Mouse (Mus musculus) midbrain, embryonic 12.5 days (tissue): ENCODE measurements at regions not wholly inside any gene's neighbourhood (a gene's known extent, or its start where the extent isn't known, plus 50 kb on each side); places are given as distances from the start of the nearest gene placed in this dataset.

Experiments used
- ATAC-seq: fragments of 200-750 bp; cut with Nextera tagmentation; 2 replicates; pipeline ENCODE4 v1.8.0; 2017; ENCODE audit warnings: low read depth, moderate TSS enrichment, moderate library complexity; ENCODE audit not compliant: low FRiP score
- H3K27ac ChIP-seq: fragments of 300-500 bp; sonication (generic); replicated peaks from 2 replicates; pipeline ENCODE4 v1.5.1; 2016; ENCODE audit warnings: mild to moderate bottlenecking
- H3K27me3 ChIP-seq: fragments of 300-500 bp; sonication (generic); 2 replicates; pipeline ENCODE4 v1.6.1; 2016; ENCODE audit warnings: mild to moderate bottlenecking
- H3K36me3 ChIP-seq: fragments of 300-500 bp; sonication (generic); 2 replicates; pipeline ENCODE4 v1.6.1; 2016
- H3K4me1 ChIP-seq: fragments of 300-500 bp; sonication (generic); 2 replicates; pipeline ENCODE4 v1.6.1; 2016
- H3K4me2 ChIP-seq: fragments of 300-500 bp; sonication (generic); replicated peaks from 2 replicates; pipeline ENCODE4 v1.6.1; 2016; ENCODE audit warnings: mild to moderate bottlenecking, moderate library complexity
- H3K4me3 ChIP-seq: fragments of 300-500 bp; sonication (generic); 2 replicates; pipeline ENCODE4 v1.5.1; 2016; ENCODE audit warnings: mild to moderate bottlenecking
- H3K9ac ChIP-seq: fragments of 300-500 bp; sonication (generic); replicated peaks from 2 replicates; pipeline ENCODE4 v1.6.1; 2016; ENCODE audit warnings: mild to moderate bottlenecking, moderate library complexity
- H3K9me3 ChIP-seq: fragments of 300-500 bp; sonication (generic); 2 replicates; pipeline ENCODE4 v1.6.1; 2016; ENCODE audit warnings: mild to moderate bottlenecking
- WGBS: fragments of 180-500 bp; shearing (Covaris S2); methylation state at CpG from one replicate; pipeline ENCODE4 v1.1.7; 2016; 5-methylcytosine and 5-hydroxymethylcytosine counted together

DNA sequence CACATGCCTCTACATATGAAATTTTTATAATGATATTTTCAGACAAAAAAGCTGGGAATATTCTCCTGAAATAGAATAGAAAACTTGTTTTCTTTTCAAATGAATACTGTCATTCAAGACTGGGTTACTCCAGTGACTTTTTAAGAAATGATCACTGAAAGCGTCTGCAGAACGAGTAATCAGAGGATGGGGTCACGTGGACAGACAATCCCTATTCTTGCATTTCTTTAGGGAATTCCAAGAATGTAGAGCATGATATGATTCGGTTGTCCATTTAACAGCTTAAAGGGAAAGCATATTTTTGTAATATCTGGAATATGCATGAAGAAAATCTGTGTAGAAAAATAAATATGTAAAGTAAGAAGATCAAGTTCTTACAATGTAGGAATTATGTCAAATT, 65.6 kb downstream of the 4933402N22Rik start:
- Histone ChIP-seq H3K4me1 (no peaks in the 10 kb centered on the region), H3K4me2 (no peak overlapping the region), H3K36me3 (no peaks in the 10 kb centered on the region), H3K4me3 (no peak overlapping the region), H3K9me3 (no peaks in the 10 kb centered on the region), H3K27ac (no peak overlapping the region), H3K27me3 (no peaks in the 10 kb centered on the region), H3K9ac (no peak overlapping the region)
- no peak for ATAC-seq
- 65% methylated on average over 4 of the region's 4 CpGs for WGBS

GRCm38 (mm10) chr5:11989140-11989539, 71.3 kb downstream of the 4933402N22Rik start:
- H3K4me2 ChIP-seq: no peak overlapping the region
- no peak overlapping the region for H3K4me3 ChIP-seq
- H3K27ac ChIP-seq: no peak overlapping the region
- H3K36me3 ChIP-seq: no peaks in the 10 kb centered on the region
- no peak overlapping the region for H3K9ac ChIP-seq
- 88% methylated on average over 5 of the region's 5 CpGs for whole genome bisulfite sequencing
- H3K9me3 ChIP-seq: no peaks in the 10 kb centered on the region
- H3K27me3 ChIP-seq: no peaks in the 10 kb centered on the region
- no peaks in the 10 kb centered on the region for H3K4me1 ChIP-seq
- ATAC-seq: no peak

GRCm38 (mm10) chr5:12000777-12001176, 82.9 kb downstream of the 4933402N22Rik start:
- no peaks in the 10 kb centered on the region for H3K27me3 ChIP-seq
- no peak overlapping the region for H3K27ac ChIP-seq
- no peak overlapping the region for H3K4me3 ChIP-seq
- ATAC-seq: no peak
- no peaks in the 10 kb centered on the region for H3K36me3 ChIP-seq
- H3K9ac ChIP-seq: no peak overlapping the region
- H3K4me1 ChIP-seq: no peaks in the 10 kb centered on the region
- H3K9me3 ChIP-seq: no peaks in the 10 kb centered on the region
- H3K4me2 ChIP-seq: no peak overlapping the region

DNA sequence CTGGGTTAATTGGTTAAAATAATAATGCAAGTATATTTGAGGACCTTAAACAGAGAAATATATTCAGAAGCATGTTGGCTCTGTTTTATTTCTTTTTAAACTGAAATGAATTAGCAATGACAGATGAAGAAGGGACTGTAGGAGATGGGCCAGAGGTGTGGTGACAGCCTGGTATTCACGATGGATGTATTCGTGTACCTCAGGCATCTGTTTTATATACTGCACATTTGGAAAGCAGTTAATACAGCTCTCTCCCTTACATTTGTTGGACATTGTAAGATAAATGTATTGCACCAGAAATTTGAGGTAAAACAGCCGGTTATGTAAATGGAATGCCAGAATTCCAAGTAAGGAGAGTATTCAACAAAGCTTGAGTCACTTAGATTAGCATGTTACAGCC, 88.6 kb downstream of the 4933402N22Rik start:
- H3K4me3 ChIP-seq: no peak overlapping the region
- H3K4me1 ChIP-seq: no peaks in the 10 kb centered on the region
- H3K9me3 ChIP-seq: no peaks in the 10 kb centered on the region
- ATAC-seq: no peak
- H3K4me2 ChIP-seq: no peak overlapping the region
- no peak overlapping the region for H3K9ac ChIP-seq
- H3K27me3 ChIP-seq: no peaks in the 10 kb centered on the region
- no peak overlapping the region for H3K27ac ChIP-seq
- H3K36me3 ChIP-seq: no peaks in the 10 kb centered on the region
- 87% methylated on average over 3 of the region's 3 CpGs for WGBS

GRCm38 (mm10) chr5:12016332-12016731, 98.5 kb downstream of the 4933402N22Rik start:
- H3K9ac ChIP-seq: no peak overlapping the region
- H3K27ac ChIP-seq: no peak overlapping the region
- H3K9me3 ChIP-seq: no peaks in the 10 kb centered on the region
- H3K27me3 ChIP-seq: no peaks in the 10 kb centered on the region
- H3K4me2 ChIP-seq: no peak overlapping the region
- H3K36me3 ChIP-seq: no peaks in the 10 kb centered on the region
- H3K4me3 ChIP-seq: no peak overlapping the region
- WGBS: 93% methylated on average over 1 of the region's 1 CpGs
- H3K4me1 ChIP-seq: no peaks in the 10 kb centered on the region
- no peak for ATAC-seq

DNA sequence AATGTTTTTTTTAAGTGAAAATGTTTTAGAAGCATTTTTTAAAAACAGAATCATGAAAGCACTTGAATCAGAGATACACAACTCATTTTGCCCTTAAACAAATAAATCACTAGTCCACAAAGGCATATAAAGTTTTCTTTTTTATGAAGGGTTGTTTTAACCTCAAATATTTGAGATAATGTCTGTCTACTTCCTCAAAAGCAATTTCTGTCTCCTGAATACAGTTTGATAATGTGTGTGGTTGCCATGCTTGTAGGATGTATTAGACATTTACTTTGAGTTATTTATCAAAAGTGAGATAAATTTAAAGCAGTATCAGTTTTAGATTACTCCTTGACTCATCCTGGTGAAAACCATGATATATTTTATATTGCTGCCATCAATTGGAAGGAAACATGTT, 102.6 kb downstream of the 4933402N22Rik start:
- Histone ChIP-seq H3K4me3 (no peak overlapping the region), H3K9me3 (no peaks in the 10 kb centered on the region), H3K4me1 (no peaks in the 10 kb centered on the region), H3K4me2 (no peak overlapping the region), H3K36me3 (no peaks in the 10 kb centered on the region), H3K27ac (no peak overlapping the region), H3K9ac (no peak overlapping the region), H3K27me3 (no peaks in the 10 kb centered on the region)
- no peak for ATAC-seq

DNA sequence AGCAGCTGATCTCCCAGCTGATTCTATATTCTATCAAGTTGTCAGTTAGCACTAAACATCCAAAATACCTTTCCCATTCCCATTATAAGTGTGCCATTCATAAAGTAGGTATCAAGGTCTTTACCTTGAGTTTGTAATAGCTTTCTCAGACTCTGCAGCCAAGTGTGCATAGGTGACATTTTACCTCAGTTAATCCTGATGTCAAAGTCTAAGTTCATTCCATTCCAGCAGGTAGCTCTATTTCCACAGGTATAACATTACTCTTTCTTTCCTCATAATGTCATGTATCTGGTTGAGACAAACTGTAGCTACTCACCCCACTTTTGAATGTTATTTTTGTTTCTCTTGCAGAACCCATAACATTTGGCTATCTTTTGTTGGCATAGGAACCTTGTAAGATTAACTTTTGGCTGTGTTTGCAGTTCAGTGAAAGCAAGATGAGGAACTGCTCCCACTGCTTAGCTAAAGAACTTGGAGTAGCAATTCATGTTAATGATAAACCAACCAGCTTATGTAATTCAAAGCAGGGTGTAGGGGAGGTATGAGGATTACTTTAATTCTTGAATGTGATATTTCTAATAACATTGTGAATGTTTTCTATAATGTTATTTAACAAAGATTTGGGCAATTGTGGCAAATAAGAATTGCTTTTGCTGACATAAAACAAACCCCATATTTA, 107.0 kb downstream of the 4933402N22Rik start:
- Histone ChIP-seq H3K36me3 (no peaks in the 10 kb centered on the region), H3K4me3 (no peak overlapping the region), H3K4me2 (no peak overlapping the region), H3K27ac (no peak overlapping the region), H3K9me3 (no peaks in the 10 kb centered on the region), H3K27me3 (no peaks in the 10 kb centered on the region), H3K4me1 (no peaks in the 10 kb centered on the region), H3K9ac (no peak overlapping the region)
- no peak for ATAC-seq

DNA sequence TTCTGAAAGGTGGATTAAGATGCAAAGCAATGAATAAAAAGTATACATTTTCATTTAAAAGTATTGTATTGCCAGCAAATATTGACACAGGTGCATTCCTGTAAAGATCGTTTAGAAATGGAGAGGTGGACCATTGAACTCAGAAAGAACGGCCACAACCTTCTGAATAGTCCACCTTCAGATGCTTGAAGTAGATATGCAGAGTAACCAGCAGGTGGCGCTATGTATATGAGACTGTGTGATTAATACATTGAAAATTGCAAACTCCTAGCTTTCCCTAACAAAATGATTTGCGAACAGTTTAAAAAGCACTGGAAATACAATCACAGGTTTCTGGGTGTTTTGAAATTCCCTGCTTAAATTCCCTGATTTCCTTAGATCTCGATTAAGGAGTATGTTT, 112.2 kb downstream of the 4933402N22Rik start:
- ATAC-seq: peak; percentile 87; the same call in 1 of the 2 replicates
- 19% methylated on average over 5 of the region's 5 CpGs for WGBS
- H3K4me1 ChIP-seq: no peaks in the 10 kb centered on the region
- no peaks in the 10 kb centered on the region for H3K9me3 ChIP-seq
- H3K4me3 ChIP-seq: no peak overlapping the region
- H3K27me3 ChIP-seq: no peaks in the 10 kb centered on the region
- H3K27ac ChIP-seq: no peak overlapping the region
- H3K36me3 ChIP-seq: no peaks in the 10 kb centered on the region
- H3K4me2 ChIP-seq: no peak overlapping the region
- H3K9ac ChIP-seq: no peak overlapping the region

- Histone ChIP-seq H3K27ac (no peak overlapping the region), H3K4me1 (no peaks in the 10 kb centered on the region), H3K36me3 (no peaks in the 10 kb centered on the region), H3K4me3 (no peak overlapping the region), H3K4me2 (no peak overlapping the region), H3K9ac (no peak overlapping the region), H3K27me3 (no peaks in the 10 kb centered on the region), H3K9me3 (no peaks in the 10 kb centered on the region)
- no peak for ATAC-seq
- WGBS: 78% methylated on average over 1 of the region's 1 CpGs
Measured at GRCm38 (mm10) chr5:12049806-12050205, 132.0 kb downstream of the 4933402N22Rik start.

- no peak for ATAC-seq
- no peak overlapping the region for H3K27ac ChIP-seq
- no peak overlapping the region for H3K4me3 ChIP-seq
- WGBS: 67% methylated on average over 1 of the region's 1 CpGs
- H3K9me3 ChIP-seq: no peaks in the 10 kb centered on the region
- H3K4me2 ChIP-seq: no peak overlapping the region
- H3K4me1 ChIP-seq: no peaks in the 10 kb centered on the region
- H3K27me3 ChIP-seq: no peaks in the 10 kb centered on the region
- no peak overlapping the region for H3K9ac ChIP-seq
- H3K36me3 ChIP-seq: no peaks in the 10 kb centered on the region
Measured at GRCm38 (mm10) chr5:12080191-12080590, 162.3 kb downstream of the 4933402N22Rik start.

DNA sequence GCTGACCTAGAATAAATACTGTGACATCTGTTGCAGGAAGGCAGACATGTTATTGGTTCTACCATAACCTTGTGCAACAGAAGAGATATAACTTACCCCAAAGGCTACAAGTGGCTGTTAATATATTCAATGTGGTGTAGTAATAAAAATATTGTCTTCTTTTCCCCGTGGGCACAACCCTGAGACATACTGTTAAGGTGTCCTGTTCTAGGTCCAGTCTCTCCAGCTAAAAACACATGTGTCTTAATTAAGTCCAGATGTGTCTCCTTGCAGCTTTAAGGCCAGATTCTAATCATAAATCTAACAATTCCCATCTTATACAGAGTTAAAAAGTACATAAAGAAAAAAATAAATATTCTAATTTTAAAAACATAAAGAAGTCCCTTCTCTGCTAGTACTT, 175.8 kb downstream of the 4933402N22Rik start:
- ATAC-seq: no peak
- Histone ChIP-seq H3K4me1 (no peaks in the 10 kb centered on the region), H3K27me3 (no peaks in the 10 kb centered on the region), H3K4me3 (no peak overlapping the region), H3K4me2 (no peak overlapping the region), H3K36me3 (no peaks in the 10 kb centered on the region), H3K27ac (no peak overlapping the region), H3K9ac (no peak overlapping the region), H3K9me3 (no peaks in the 10 kb centered on the region)
- WGBS: 79% methylated on average over 1 of the region's 1 CpGs

DNA sequence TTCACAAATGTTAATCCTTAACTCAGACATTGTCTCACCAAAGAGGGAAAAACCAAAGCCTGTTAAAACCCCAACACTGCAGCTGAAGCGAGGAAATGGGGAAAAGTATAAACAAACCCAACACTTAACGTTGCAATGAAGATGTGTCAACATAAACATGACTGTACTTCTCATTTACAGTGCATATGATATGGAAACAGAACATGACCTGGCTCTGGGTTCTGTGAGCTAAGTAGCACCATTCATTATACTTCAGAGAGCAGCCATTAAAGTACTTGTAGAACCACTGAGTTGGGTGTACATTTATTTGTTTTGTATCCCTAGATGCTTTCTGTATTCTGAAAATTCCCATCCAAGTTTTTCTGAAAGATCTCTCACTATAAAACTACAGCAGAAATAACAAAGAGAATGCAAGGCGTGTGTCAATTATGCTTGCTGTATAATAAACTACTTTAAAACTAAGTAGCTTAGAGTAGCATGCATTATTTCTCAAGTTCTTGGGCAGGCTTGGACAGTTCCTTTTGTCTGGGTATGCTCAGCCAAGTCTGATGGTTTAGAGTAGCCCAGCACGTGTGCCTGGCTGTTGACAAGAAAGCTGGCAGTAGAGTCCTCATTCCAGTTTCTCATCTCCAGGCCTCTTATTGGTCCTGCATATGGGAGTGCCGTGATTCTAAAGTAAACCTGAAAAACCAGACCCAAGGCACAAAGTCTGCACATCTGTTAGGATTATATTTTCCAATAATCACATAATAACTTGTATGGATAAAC, 198.9 kb downstream of the 4933402N22Rik start:
- WGBS: 75% methylated on average over 5 of the region's 5 CpGs
- Histone ChIP-seq H3K9me3 (no peaks in the 10 kb centered on the region), H3K27me3 (no peaks in the 10 kb centered on the region), H3K36me3 (no peaks in the 10 kb centered on the region), H3K4me3 (no peak overlapping the region), H3K9ac (no peak overlapping the region), H3K4me2 (no peak overlapping the region), H3K4me1 (no peaks in the 10 kb centered on the region), H3K27ac (no peak overlapping the region)
- no peak for ATAC-seq

DNA sequence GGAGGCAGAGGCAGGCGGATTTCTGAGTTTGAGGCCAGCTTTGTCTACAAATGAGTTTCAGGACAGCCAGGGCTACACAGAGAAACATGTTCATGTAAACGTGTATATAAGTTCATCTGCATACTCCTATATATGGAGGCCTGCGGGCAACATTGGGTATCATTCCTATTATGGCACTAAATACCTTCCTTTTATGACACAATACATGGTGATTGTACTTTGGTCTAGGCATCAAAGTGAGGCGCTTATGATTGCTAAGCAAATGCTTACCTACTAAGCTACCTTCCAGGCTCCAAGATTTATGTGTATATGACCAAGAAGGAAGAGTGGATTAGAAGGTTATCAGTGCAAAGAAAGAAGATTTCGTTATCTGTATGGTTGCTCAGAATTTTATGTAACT, 207.1 kb downstream of the 4933402N22Rik start:
- 91% methylated on average over 5 of the region's 5 CpGs for WGBS
- Histone ChIP-seq H3K9ac (no peak overlapping the region), H3K4me1 (no peaks in the 10 kb centered on the region), H3K27me3 (no peaks in the 10 kb centered on the region), H3K4me3 (no peak overlapping the region), H3K27ac (no peak overlapping the region), H3K4me2 (no peak overlapping the region), H3K36me3 (no peaks in the 10 kb centered on the region), H3K9me3 (no peaks in the 10 kb centered on the region)
- ATAC-seq: no peak
